Mouse (Mus musculus) hindbrain, embryonic 12.5 days (tissue): ENCODE measurements around the gene Pbrm1. TPM values are rescaled to one million over a fixed set of nuclear protein-coding genes. Genes with fewer than 3 reads are reported as not detected.

Source experiments
- ATAC-seq: fragments of 200-750 bp; cut with Nextera tagmentation; 2 replicates; pipeline ENCODE4 v1.8.0; 2017; ENCODE audit warnings: moderate TSS enrichment; ENCODE audit not compliant: low FRiP score
- H3K27ac ChIP-seq: fragments of 300-500 bp; sonication (generic); 2 replicates; pipeline ENCODE4 v1.5.1; 2016; ENCODE audit warnings: mild to moderate bottlenecking
- H3K27me3 ChIP-seq: fragments of 300-500 bp; sonication (generic); 2 replicates; pipeline ENCODE4 v1.6.1; 2016; ENCODE audit warnings: mild to moderate bottlenecking
- H3K36me3 ChIP-seq: fragments of 300-500 bp; sonication (generic); 2 replicates; pipeline ENCODE4 v1.6.1; 2016; ENCODE audit warnings: mild to moderate bottlenecking
- H3K4me1 ChIP-seq: fragments of 300-500 bp; sonication (generic); 2 replicates; pipeline ENCODE4 v1.6.1; 2016
- H3K4me2 ChIP-seq: fragments of 300-500 bp; sonication (generic); replicated peaks from 2 replicates; pipeline ENCODE4 v1.6.1; 2016; ENCODE audit warnings: mild to moderate bottlenecking
- H3K4me3 ChIP-seq: fragments of 300-500 bp; sonication (generic); 2 replicates; pipeline ENCODE4 v1.5.1; 2016; ENCODE audit warnings: mild to moderate bottlenecking
- H3K9ac ChIP-seq: fragments of 300-500 bp; sonication (generic); 2 replicates; pipeline ENCODE4 v1.6.1; 2016; ENCODE audit warnings: mild to moderate bottlenecking, moderate library complexity
- H3K9me3 ChIP-seq: fragments of 300-500 bp; sonication (generic); replicated peaks from 2 replicates; pipeline ENCODE4 v1.6.1; 2016; ENCODE audit warnings: mild to moderate bottlenecking
- WGBS: fragments of 180-500 bp; shearing (Covaris S2); methylation state at CpG from one replicate; pipeline ENCODE4 v1.1.7; 2016; 5-methylcytosine and 5-hydroxymethylcytosine counted together
- polyA plus RNA-seq: library from polyadenylated mRNA; unstranded; fragments of >200 nt; fragmentation: Nextera tagmentation; extraction: Ambion mirVana; gene quantifications from 2 replicates; pipeline ENCODE4 v1.2.1, GENCODE M21; 2016

The Pbrm1 gene
- polyA plus RNA-seq, 1 experiment from 2014 or later, result 191 TPM

DNA sequence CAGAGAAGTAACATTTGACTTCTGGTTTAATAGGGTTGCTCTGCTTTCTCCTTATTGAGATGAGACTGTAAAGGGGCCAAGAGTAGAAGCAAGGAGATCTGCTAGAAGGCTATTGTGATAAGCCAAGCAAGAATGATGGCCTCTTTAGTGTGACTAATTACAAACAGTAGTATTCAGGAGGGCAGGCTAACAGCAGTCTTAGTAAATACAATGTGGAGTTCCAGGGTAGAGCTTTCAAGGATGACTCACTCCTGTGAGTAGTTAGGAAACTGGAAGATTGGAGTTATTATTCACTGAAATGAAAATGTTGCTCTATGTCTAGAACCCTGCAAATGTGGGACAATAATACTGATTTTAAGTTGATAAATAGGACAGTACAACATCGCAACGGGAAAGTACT is 69.6 kb downstream of the Pbrm1 start:
- Histone ChIP-seq H3K9ac (no peak overlapping the region), H3K9me3 (no peaks in the 10 kb centered on the region), H3K27ac (no peak overlapping the region), H3K27me3 (no peaks in the 10 kb centered on the region), H3K4me1 (no peaks in the 10 kb centered on the region), H3K4me2 (no peak overlapping the region), H3K36me3 (peaks cover 72% of the 10 kb centered on the region), H3K4me3 (no peak overlapping the region)
- no peak for ATAC-seq
- WGBS, result 94% methylated on average over 2 of the region's 2 CpGs

DNA sequence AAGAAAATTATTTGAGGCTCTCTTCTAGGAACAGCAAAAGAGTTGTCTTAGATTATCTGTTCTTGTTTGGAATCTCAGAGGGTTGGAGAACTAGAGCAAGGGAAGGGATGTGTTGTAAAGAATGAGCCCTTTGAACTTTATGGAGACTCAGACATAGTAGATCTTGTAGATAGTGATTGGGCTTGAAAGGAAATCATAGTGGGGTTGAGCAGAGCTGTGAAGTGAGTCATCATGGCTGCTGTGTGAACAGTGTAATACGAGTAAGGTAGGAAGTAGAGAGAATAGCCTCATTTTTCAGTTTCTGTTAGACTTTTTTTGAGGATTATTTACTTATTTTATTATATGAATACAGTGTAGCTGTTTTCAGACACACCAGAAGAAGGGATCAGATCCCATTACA is 71.0 kb downstream of the Pbrm1 start:
- no peak for ATAC-seq
- H3K27me3 ChIP-seq, result no peaks in the 10 kb centered on the region
- whole genome bisulfite sequencing, result 92% methylated on average over 1 of the region's 1 CpGs
- no peak overlapping the region for H3K4me3 ChIP-seq
- no peaks in the 10 kb centered on the region for H3K9me3 ChIP-seq
- no peak overlapping the region for H3K4me2 ChIP-seq
- no peaks in the 10 kb centered on the region for H3K4me1 ChIP-seq
- no peak overlapping the region for H3K27ac ChIP-seq
- H3K9ac ChIP-seq, result no peak overlapping the region
- peaks cover 76% of the 10 kb centered on the region for H3K36me3 ChIP-seq

DNA sequence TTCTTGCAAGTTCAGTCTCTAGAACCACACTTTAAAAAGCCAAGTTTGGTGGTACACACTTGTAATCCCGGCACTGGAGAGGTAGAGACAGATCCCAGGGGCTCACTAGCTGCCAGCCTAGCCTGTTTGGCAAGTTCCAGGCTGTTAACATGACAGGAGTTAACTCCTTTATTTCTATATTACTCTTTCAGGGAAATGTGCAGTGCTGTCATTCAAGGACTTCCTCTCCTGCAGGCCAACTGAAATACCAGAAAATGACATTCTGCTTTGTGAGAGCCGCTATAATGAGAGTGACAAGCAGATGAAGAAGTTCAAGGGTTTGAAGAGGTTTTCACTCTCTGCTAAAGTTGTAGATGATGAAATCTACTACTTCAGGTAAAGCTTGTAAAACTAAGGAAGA is 86.2 kb downstream of the Pbrm1 start:
- ATAC-seq, result no peak
- Histone ChIP-seq H3K9me3 (no peaks in the 10 kb centered on the region), H3K4me2 (no peak overlapping the region), H3K9ac (no peak overlapping the region), H3K27ac (no peak overlapping the region), H3K4me3 (no peak overlapping the region), H3K4me1 (no peaks in the 10 kb centered on the region), H3K27me3 (no peaks in the 10 kb centered on the region), H3K36me3 (peaks cover 62% of the 10 kb centered on the region)
- 87% methylated on average over 2 of the region's 2 CpGs for WGBS

DNA sequence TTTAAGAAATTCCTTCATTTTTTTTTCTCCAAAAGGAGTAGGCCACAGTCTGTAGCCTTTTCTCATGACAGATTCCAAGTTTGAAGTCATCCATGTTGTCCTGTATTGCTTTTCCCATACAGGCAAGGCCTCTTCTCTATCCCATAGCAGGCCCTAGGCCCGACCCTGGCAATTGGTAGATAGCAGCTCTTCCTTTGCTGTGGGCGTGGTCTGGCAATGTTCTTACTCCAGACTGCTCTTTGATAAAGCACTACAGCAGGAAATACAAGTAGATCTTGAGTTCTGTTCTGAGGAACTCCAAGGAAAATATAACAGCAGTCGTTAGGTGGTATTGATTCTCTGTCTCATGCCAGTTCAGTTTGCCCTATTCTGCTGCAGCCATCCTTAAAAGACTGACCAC is 91.7 kb downstream of the Pbrm1 start:
- 95% methylated on average over 3 of the region's 3 CpGs for WGBS
- Histone ChIP-seq H3K4me3 (no peak overlapping the region), H3K27ac (no peak overlapping the region), H3K4me2 (no peak overlapping the region), H3K9me3 (no peaks in the 10 kb centered on the region), H3K27me3 (no peaks in the 10 kb centered on the region), H3K9ac (no peak overlapping the region), H3K4me1 (no peaks in the 10 kb centered on the region), H3K36me3 (peaks cover 64% of the 10 kb centered on the region)
- no peak for ATAC-seq

DNA sequence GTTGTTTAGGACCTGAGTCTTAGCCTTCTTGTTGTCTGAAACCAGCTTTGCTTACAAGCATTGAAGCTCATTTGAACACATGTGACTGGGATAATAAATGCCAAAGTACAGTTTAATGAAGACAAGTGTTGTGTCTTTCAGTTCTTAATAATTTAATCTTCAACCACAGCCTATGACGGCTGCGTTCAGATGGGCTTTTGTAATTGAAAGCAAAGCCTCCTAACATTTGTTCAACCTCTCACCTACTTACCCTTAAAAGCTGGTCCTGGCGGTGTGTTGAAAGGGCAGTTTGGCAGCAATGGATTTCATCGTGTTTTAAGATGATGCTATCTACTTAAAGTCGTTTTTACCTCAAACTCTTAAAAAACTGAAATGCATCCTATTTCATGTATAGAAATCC is 93.2 kb downstream of the Pbrm1 start:
- 90% methylated on average over 5 of the region's 5 CpGs for WGBS
- H3K4me3 ChIP-seq, result no peak overlapping the region
- no peak for ATAC-seq

DNA sequence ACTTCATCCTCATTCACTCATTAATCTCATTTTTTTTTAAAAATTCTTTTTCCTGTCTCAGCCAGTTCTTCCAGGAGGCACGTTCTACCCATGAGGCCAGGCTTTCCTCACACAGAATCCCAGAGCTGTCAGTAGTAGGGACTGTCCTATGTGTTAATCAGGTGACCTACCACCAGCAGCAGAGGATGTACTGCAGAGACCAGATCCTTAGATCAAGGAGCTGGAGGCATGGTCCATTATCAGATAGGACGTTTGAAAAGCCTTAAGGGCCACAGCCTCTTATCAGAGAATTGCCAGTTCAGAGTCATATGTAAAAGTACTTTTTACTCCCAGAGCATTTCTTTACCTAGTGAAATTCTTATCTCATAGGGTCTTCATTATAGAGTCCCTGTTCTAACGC is 95.1 kb downstream of the Pbrm1 start:
- Histone ChIP-seq H3K9ac (no peak overlapping the region), H3K4me2 (no peak overlapping the region), H3K36me3 (peaks cover 67% of the 10 kb centered on the region), H3K27me3 (no peaks in the 10 kb centered on the region), H3K4me3 (no peak overlapping the region), H3K4me1 (no peaks in the 10 kb centered on the region), H3K9me3 (no peaks in the 10 kb centered on the region), H3K27ac (no peak overlapping the region)
- no peak for ATAC-seq
- 88% methylated on average over 3 of the region's 3 CpGs for WGBS

More for the DNA sequence above, 93.2 kb downstream of the Pbrm1 start:
- no peaks in the 10 kb centered on the region for H3K27me3 ChIP-seq
- H3K9ac ChIP-seq, result no peak overlapping the region
- no peak overlapping the region for H3K4me2 ChIP-seq
- peaks cover 63% of the 10 kb centered on the region for H3K36me3 ChIP-seq
- H3K4me1 ChIP-seq, result no peaks in the 10 kb centered on the region
- no peak overlapping the region for H3K27ac ChIP-seq
- no peaks in the 10 kb centered on the region for H3K9me3 ChIP-seq

DNA sequence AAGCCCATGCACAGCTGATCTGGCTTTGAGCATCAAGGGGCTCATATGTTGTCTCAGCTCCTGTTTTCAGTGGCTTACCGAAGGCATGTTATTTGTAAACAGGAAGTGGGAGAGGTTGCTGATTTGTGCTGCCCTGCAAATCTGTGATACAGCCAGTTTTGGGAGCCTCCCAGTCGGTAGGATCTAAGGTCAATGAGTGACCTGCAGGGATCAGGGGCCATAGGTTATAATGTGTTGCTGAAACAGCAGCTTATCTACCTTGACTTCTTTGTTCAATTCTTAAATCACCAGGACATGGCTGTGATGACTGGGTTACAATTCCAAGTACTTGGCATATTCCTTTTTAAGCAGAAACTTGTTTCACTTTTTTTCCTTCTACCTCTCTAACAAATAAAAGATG is 96.6 kb downstream of the Pbrm1 start:
- H3K9ac ChIP-seq, result no peak overlapping the region
- 83% methylated on average over 2 of the region's 2 CpGs for WGBS
- ATAC-seq, result no peak
- no peak overlapping the region for H3K4me2 ChIP-seq
- H3K36me3 ChIP-seq, result peaks cover 57% of the 10 kb centered on the region
- no peaks in the 10 kb centered on the region for H3K9me3 ChIP-seq
- no peak overlapping the region for H3K27ac ChIP-seq
- no peaks in the 10 kb centered on the region for H3K4me1 ChIP-seq
- H3K27me3 ChIP-seq, result no peaks in the 10 kb centered on the region
- no peak overlapping the region for H3K4me3 ChIP-seq

DNA sequence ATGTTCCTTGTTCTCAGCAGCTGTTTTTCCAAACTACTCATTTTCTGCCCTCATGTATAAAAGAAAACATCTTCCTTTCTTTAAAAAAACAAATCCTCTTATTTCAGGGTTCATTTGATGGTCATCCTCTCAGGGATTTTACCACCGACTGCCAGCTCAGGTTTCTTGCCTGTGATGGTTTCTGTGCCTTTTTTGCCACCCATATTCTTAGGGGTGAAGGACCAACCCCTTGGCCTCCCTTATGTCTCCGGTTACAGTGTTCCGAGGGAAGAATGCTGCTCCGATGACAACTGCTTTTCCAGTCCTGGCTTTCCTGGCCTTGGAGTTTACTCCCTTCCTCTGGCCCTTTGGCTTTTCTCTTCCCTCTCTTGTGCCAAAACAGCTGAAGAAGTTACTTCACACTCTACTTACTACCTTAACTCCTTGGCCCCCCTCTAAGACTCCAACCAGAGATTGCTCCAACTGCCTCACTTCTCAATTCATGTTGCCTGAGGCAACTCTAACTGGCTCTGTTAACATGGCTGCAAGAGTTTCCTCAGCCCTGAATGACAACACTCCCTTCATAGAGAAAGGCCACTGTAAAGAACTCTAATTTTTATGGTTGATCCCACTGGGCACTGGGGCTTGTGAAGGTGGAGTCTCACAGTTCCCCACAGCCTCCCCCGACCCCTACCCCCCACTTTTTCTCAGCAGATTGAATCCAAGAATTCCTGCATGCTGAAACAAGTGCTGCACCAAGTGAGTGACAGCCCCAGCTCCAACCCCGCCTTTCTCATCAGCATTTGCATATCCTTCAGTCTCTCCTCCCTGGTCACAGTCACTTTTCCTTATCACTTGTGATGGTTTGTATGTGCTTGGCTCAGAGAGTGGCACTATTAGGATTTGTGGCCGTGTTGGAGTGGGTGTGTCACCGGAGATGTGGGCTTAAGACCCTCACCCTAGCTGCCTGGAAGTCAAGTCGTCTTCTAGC is 106.5 kb downstream of the Pbrm1 start:
- H3K9ac ChIP-seq, result no peak overlapping the region
- no peaks in the 10 kb centered on the region for H3K9me3 ChIP-seq
- H3K27ac ChIP-seq, result 0 out of 2 replicates have a peak overlapping the region, but pooled peaks have one; percentile 30
- H3K36me3 ChIP-seq, result peaks cover 15% of the 10 kb centered on the region
- no peak overlapping the region for H3K4me3 ChIP-seq
- no peak for ATAC-seq
- peaks cover 33% of the 10 kb centered on the region for H3K4me1 ChIP-seq
- 68% methylated on average over 9 of the region's 9 CpGs for WGBS
- H3K27me3 ChIP-seq, result no peaks in the 10 kb centered on the region
- no peak overlapping the region for H3K4me2 ChIP-seq

DNA sequence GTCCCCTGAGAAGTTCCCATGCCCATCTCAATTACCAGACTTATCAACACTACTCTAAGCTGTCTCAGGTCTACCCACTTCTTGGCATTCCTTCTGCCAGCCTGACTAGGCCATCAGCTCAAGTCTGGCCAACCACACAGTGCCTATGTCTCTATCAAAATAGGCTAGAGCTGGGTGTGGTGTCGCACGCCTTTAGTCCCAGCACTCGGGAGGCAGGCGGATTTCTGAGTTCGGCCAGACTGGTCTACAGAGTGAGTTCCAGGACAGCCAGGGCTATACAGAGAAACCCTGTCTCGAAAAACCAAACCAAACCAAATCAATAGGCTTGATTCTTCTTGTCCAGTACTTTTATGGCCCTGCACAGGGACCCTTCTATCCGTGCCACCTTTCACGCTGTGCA is 107.9 kb downstream of the Pbrm1 start:
- Histone ChIP-seq H3K27me3 (no peaks in the 10 kb centered on the region), H3K4me2 (0 out of 2 replicates have a peak overlapping the region, but pooled peaks have one; percentile 40), H3K27ac (no peak overlapping the region), H3K9me3 (no peaks in the 10 kb centered on the region), H3K9ac (no peak overlapping the region), H3K36me3 (0 out of 2 replicates have a peak, but pooled peaks cover 7% of the 10 kb centered on the region), H3K4me1 (peaks cover 37% of the 10 kb centered on the region), H3K4me3 (no peak overlapping the region)
- 92% methylated on average over 8 of the region's 8 CpGs for WGBS
- ATAC-seq, result no peak

DNA sequence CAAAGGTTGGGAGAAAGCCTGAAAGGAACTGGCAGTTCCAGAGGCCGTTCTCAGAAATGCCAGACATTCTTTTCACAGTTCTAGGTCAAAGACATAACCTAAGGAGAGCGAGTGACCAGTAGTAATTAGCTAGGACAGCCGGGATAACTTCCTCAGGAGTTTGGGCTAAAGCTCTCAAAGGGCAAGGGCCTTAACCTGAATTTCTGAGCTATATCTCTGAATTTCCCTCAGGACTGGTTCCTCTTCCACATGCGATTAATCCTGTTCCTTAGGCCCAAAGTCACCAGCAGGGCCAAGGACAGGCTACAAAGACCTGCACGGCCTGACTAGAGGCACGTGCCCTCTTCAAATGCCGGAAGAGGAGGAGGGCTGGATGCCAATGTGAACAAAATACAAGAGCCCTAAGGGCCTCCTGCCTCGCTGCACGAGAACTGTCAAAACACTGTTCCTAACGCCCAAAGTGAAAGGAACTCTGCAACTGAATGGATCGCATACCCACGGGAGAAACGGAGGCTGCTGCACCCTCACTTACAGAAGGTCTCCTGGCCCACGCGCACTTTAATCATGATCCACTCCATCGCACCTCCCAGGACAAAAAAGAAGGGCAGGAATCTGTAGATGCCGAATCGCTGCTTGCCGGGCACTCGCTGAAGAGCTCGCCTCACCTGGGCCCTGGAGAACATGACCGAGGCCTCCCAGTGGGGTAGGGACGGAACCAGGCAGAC is 109.3 kb downstream of the Pbrm1 start:
- peak overlapping the region; percentile 78 for H3K9ac ChIP-seq
- no peaks in the 10 kb centered on the region for H3K27me3 ChIP-seq
- 0 out of 2 replicates have a peak, but pooled peaks cover 2% of the 10 kb centered on the region for H3K36me3 ChIP-seq
- peak overlapping the region; percentile 76 for H3K27ac ChIP-seq
- H3K4me2 ChIP-seq, result peak overlapping the region; percentile 92
- peaks cover 51% of the 10 kb centered on the region for H3K4me1 ChIP-seq
- no peaks in the 10 kb centered on the region for H3K9me3 ChIP-seq
- WGBS, result 3% methylated on average over 23 of the region's 23 CpGs
- peak; percentile 9; the same call in 1 of the 2 replicates for ATAC-seq
- peak overlapping the region; percentile 79 for H3K4me3 ChIP-seq

DNA sequence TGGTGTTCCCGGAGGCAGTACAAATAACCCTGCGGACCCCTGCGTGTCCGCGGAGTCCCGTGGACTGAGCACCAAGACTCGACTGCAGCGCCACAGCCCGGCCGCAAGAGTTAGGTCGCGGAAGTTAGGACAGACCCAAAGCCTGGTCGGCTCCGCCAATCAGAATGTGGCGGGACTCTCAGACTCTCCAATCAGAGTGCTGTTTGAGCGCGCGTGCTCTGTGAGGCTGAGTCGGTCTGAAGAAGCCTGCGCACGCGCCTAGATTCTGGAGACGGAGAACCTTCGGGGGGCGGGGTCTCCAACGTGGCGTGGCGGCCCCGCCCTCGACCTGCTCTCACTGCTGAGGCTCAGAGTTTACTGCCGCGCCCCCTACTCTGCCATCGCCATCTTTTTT is 109.9 kb downstream of the Pbrm1 start, which contains the start of gene Smim4:
TSS of gene Smim4 (minus strand) at position 131 of the 394 bp plus-strand sequence.
- peak; percentile 95 for ATAC-seq
- Histone ChIP-seq H3K4me1 (peaks cover 57% of the 10 kb centered on the region), H3K27ac (peak within 1 kb of the TSS; percentile 92)

More for the DNA sequence above, 109.9 kb downstream of the Pbrm1 start, which contains the start of gene Smim4:
- Histone ChIP-seq H3K4me2 (peak within 1 kb of the TSS; percentile 92), H3K27me3 (no peaks in the 10 kb centered on the region), H3K4me3 (peak within 1 kb of the TSS; percentile 79), H3K36me3 (no peaks in the 10 kb centered on the region), H3K9me3 (no peaks in the 10 kb centered on the region), H3K9ac (peak within 1 kb of the TSS; percentile 78)
- WGBS, result 0% methylated on average over 33 of the region's 33 CpGs
